Mouse (Mus musculus) frontal cortex, adult (tissue): Measurements from ENCODE around the gene C530008M17Rik.

ENCODE experiments used
- ATAC-seq: cut with Nextera tagmentation; 2 replicates; pipeline ENCODE4 v1.9.2; 2017; ENCODE audit warnings: mild to moderate bottlenecking, moderate library complexity, mixed read lengths; ENCODE audit not compliant: low TSS enrichment

The C530008M17Rik gene

GRCm38 (mm10) chr5:76656212-76656611 is at the start of gene C530008M17Rik:
Gene C530008M17Rik, plus strand, starts transcription at chr5:76656512.
- no peak for ATAC-seq

- ATAC-seq = no peak
Observed at GRCm38 (mm10) chr5:76609702-76610370, 46.5 kb upstream of the C530008M17Rik start.

- no peak for ATAC-seq
Observed at GRCm38 (mm10) chr5:76612867-76613499, 43.3 kb upstream of the C530008M17Rik start.

- peak; percentile 72 for ATAC-seq
Observed at GRCm38 (mm10) chr5:76615276-76615675, 41.0 kb upstream of the C530008M17Rik start.

GRCm38 (mm10) chr5:76616196-76616747 is 40.0 kb upstream of the C530008M17Rik start:
- ATAC-seq = peak; percentile 50; the same call in 1 of the 2 replicates

GRCm38 (mm10) chr5:76618750-76619149 is 37.6 kb upstream of the C530008M17Rik start:
- no peak for ATAC-seq

- no peak for ATAC-seq
Observed at GRCm38 (mm10) chr5:76623759-76624158, 32.6 kb upstream of the C530008M17Rik start.

- ATAC-seq = no peak
Observed at GRCm38 (mm10) chr5:76627770-76628169, 28.5 kb upstream of the C530008M17Rik start.

- ATAC-seq = no peak
Observed at GRCm38 (mm10) chr5:76634012-76634411, 22.3 kb upstream of the C530008M17Rik start.

- no peak for ATAC-seq
Observed at GRCm38 (mm10) chr5:76635592-76635991, 20.7 kb upstream of the C530008M17Rik start.

GRCm38 (mm10) chr5:76642076-76642475 is 14.2 kb upstream of the C530008M17Rik start:
- ATAC-seq = peak; percentile 62; the same call in 1 of the 2 replicates

GRCm38 (mm10) chr5:76644234-76644633 is 12.1 kb upstream of the C530008M17Rik start:
- no peak for ATAC-seq

- ATAC-seq = no peak
Observed at GRCm38 (mm10) chr5:76645091-76645868, 11.0 kb upstream of the C530008M17Rik start.

GRCm38 (mm10) chr5:76649897-76650296 is 6.4 kb upstream of the C530008M17Rik start:
- ATAC-seq = no peak

- peak; percentile 34; the same call in 1 of the 2 replicates for ATAC-seq
Observed at GRCm38 (mm10) chr5:76651151-76651725, 5.1 kb upstream of the C530008M17Rik start.

GRCm38 (mm10) chr5:76657245-76658083 is 1.2 kb downstream of the C530008M17Rik start:
- peak; percentile 95 for ATAC-seq

GRCm38 (mm10) chr5:76658084-76658934 is 2.0 kb downstream of the C530008M17Rik start:
- peak; percentile 74 for ATAC-seq

- no peak for ATAC-seq
Observed at GRCm38 (mm10) chr5:76659958-76660635, 3.8 kb downstream of the C530008M17Rik start.

GRCm38 (mm10) chr5:76661310-76661709 is 5.0 kb downstream of the C530008M17Rik start:
- ATAC-seq = no peak
